Mouse (Mus musculus) forebrain, embryonic 12.5 days (tissue): Measurements from ENCODE around the gene Daw1. TPM values are rescaled to one million over a fixed set of nuclear protein-coding genes. Genes with fewer than 3 reads are reported as not detected.

Source experiments
- ATAC-seq: fragments of 200-750 bp; cut with Nextera tagmentation; 2 replicates; pipeline ENCODE4 v1.8.0; 2017; ENCODE audit warnings: moderate TSS enrichment; ENCODE audit not compliant: low FRiP score
- H3K27ac ChIP-seq: fragments of 300-500 bp; sonication (generic); 2 replicates; pipeline ENCODE4 v1.5.1; 2016; ENCODE audit warnings: mild to moderate bottlenecking
- H3K27me3 ChIP-seq: fragments of 300-500 bp; sonication (generic); 2 replicates; pipeline ENCODE4 v1.6.1; 2016; ENCODE audit warnings: mild to moderate bottlenecking
- H3K36me3 ChIP-seq: fragments of 300-500 bp; sonication (generic); replicated peaks from 2 replicates; pipeline ENCODE4 v1.6.1; 2016; ENCODE audit warnings: mild to moderate bottlenecking
- H3K4me1 ChIP-seq: fragments of 300-500 bp; sonication (generic); 2 replicates; pipeline ENCODE4 v1.6.1; 2016
- H3K4me2 ChIP-seq: fragments of 300-500 bp; sonication (generic); 2 replicates; pipeline ENCODE4 v1.6.1; 2016; ENCODE audit warnings: mild to moderate bottlenecking, moderate library complexity
- H3K4me3 ChIP-seq: fragments of 300-500 bp; sonication (generic); replicated peaks from 2 replicates; pipeline ENCODE4 v1.5.1; 2016; ENCODE audit warnings: mild to moderate bottlenecking
- H3K9ac ChIP-seq: fragments of 300-500 bp; sonication (generic); 2 replicates; pipeline ENCODE4 v1.6.1; 2016; ENCODE audit warnings: mild to moderate bottlenecking
- H3K9me3 ChIP-seq: fragments of 300-500 bp; sonication (generic); 2 replicates; pipeline ENCODE4 v1.6.1; 2016
- WGBS: fragments of 180-500 bp; shearing (Covaris S2); methylation state at CpG from one replicate; pipeline ENCODE4 v1.1.7; 2016; 5-methylcytosine and 5-hydroxymethylcytosine counted together
- polyA plus RNA-seq: library from polyadenylated mRNA; unstranded; fragments of >200 nt; fragmentation: Nextera tagmentation; extraction: Ambion mirVana; gene quantifications from 2 replicates; pipeline ENCODE4 v1.2.1, GENCODE M21; 2016

Gene Daw1
- 0.19 and 0.26 TPM in 2 replicates for polyA plus RNA-seq

- Histone ChIP-seq H3K4me2 (peak within 1 kb of the TSS; percentile 63), H3K9me3 (no peaks in the 10 kb centered on the region), H3K36me3 (no peaks in the 10 kb centered on the region), H3K9ac (peak within 1 kb of the TSS; percentile 41; the same call in 1 of the 2 replicates), H3K4me1 (peaks cover 4% of the 10 kb centered on the region; the same call in 1 of the 2 replicates), H3K27ac (no peak within 1 kb of the TSS), H3K4me3 (peak within 1 kb of the TSS; percentile 46), H3K27me3 (no peaks in the 10 kb centered on the region)
- WGBS = under 1% methylated on average over 15 of the region's 16 CpGs
- peak; percentile 96 for ATAC-seq
Observed at GRCm38 (mm10) chr1:83159603-83160002, at the start of gene Daw1. Daw1 (plus strand) TSS chr1:83159752.

GRCm38 (mm10) chr1:83110992-83111391, 48.6 kb upstream of the Daw1 start:
- Histone ChIP-seq H3K4me1 (no peaks in the 10 kb centered on the region), H3K4me3 (no peak overlapping the region), H3K9ac (no peak overlapping the region), H3K9me3 (no peaks in the 10 kb centered on the region), H3K4me2 (no peak overlapping the region), H3K36me3 (no peaks in the 10 kb centered on the region), H3K27ac (no peak overlapping the region), H3K27me3 (no peaks in the 10 kb centered on the region)
- no peak for ATAC-seq

- Histone ChIP-seq H3K9ac (no peak overlapping the region), H3K9me3 (no peaks in the 10 kb centered on the region), H3K36me3 (no peaks in the 10 kb centered on the region), H3K4me2 (no peak overlapping the region), H3K27ac (no peak overlapping the region), H3K4me3 (no peak overlapping the region), H3K27me3 (no peaks in the 10 kb centered on the region), H3K4me1 (no peaks in the 10 kb centered on the region)
- 77% methylated on average over 5 of the region's 5 CpGs for WGBS
- no peak for ATAC-seq
Observed at GRCm38 (mm10) chr1:83111726-83112125, 47.8 kb upstream of the Daw1 start.

- Histone ChIP-seq H3K27me3 (no peaks in the 10 kb centered on the region), H3K9me3 (no peaks in the 10 kb centered on the region), H3K9ac (no peak within 1 kb of the TSS), H3K4me2 (no peak within 1 kb of the TSS), H3K36me3 (no peaks in the 10 kb centered on the region), H3K27ac (no peak within 1 kb of the TSS), H3K4me3 (no peak within 1 kb of the TSS), H3K4me1 (no peaks in the 10 kb centered on the region)
- no peak for ATAC-seq
- 55% methylated on average over 8 of the region's 8 CpGs for WGBS
Observed at GRCm38 (mm10) chr1:83116447-83117137, 43.0 kb upstream of the Daw1 start, which contains the start of gene Ccl20. Ccl20 (plus strand) TSS chr1:83116766.

GRCm38 (mm10) chr1:83117217-83117616, 42.3 kb upstream of the Daw1 start:
- WGBS = 93% methylated on average over 3 of the region's 3 CpGs
- no peaks in the 10 kb centered on the region for H3K27me3 ChIP-seq
- no peaks in the 10 kb centered on the region for H3K9me3 ChIP-seq
- no peak overlapping the region for H3K9ac ChIP-seq
- H3K36me3 ChIP-seq = no peaks in the 10 kb centered on the region
- H3K4me3 ChIP-seq = no peak overlapping the region
- H3K27ac ChIP-seq = no peak overlapping the region
- no peak overlapping the region for H3K4me2 ChIP-seq
- no peak for ATAC-seq
- H3K4me1 ChIP-seq = no peaks in the 10 kb centered on the region

GRCm38 (mm10) chr1:83117661-83118060, 41.9 kb upstream of the Daw1 start:
- H3K4me2 ChIP-seq = no peak overlapping the region
- H3K36me3 ChIP-seq = no peaks in the 10 kb centered on the region
- WGBS = 89% methylated on average over 7 of the region's 7 CpGs
- H3K4me3 ChIP-seq = no peak overlapping the region
- H3K9me3 ChIP-seq = no peaks in the 10 kb centered on the region
- no peak for ATAC-seq
- H3K27ac ChIP-seq = no peak overlapping the region
- no peaks in the 10 kb centered on the region for H3K27me3 ChIP-seq
- H3K4me1 ChIP-seq = no peaks in the 10 kb centered on the region
- H3K9ac ChIP-seq = no peak overlapping the region

- Histone ChIP-seq H3K36me3 (no peaks in the 10 kb centered on the region), H3K4me2 (no peak overlapping the region), H3K4me3 (no peak overlapping the region), H3K27ac (no peak overlapping the region), H3K9ac (no peak overlapping the region), H3K9me3 (no peaks in the 10 kb centered on the region), H3K4me1 (no peaks in the 10 kb centered on the region), H3K27me3 (no peaks in the 10 kb centered on the region)
- ATAC-seq = no peak
Observed at GRCm38 (mm10) chr1:83119903-83120302, 39.6 kb upstream of the Daw1 start.

GRCm38 (mm10) chr1:83120312-83120711, 39.2 kb upstream of the Daw1 start:
- Histone ChIP-seq H3K36me3 (no peaks in the 10 kb centered on the region), H3K4me2 (no peak overlapping the region), H3K9me3 (no peaks in the 10 kb centered on the region), H3K27me3 (no peaks in the 10 kb centered on the region), H3K9ac (no peak overlapping the region), H3K4me3 (no peak overlapping the region), H3K27ac (no peak overlapping the region), H3K4me1 (no peaks in the 10 kb centered on the region)
- ATAC-seq = no peak
- 79% methylated on average over 3 of the region's 3 CpGs for WGBS

- no peak for ATAC-seq
- WGBS = 88% methylated on average over 2 of the region's 2 CpGs
- no peaks in the 10 kb centered on the region for H3K4me1 ChIP-seq
- H3K9me3 ChIP-seq = no peaks in the 10 kb centered on the region
- H3K27me3 ChIP-seq = no peaks in the 10 kb centered on the region
- H3K36me3 ChIP-seq = no peaks in the 10 kb centered on the region
- no peak overlapping the region for H3K4me3 ChIP-seq
- no peak overlapping the region for H3K27ac ChIP-seq
- H3K4me2 ChIP-seq = no peak overlapping the region
- no peak overlapping the region for H3K9ac ChIP-seq
Observed at GRCm38 (mm10) chr1:83123201-83123600, 36.4 kb upstream of the Daw1 start.

- H3K4me1 ChIP-seq = no peaks in the 10 kb centered on the region
- no peaks in the 10 kb centered on the region for H3K27me3 ChIP-seq
- no peak overlapping the region for H3K4me2 ChIP-seq
- no peak overlapping the region for H3K27ac ChIP-seq
- no peak overlapping the region for H3K4me3 ChIP-seq
- H3K9ac ChIP-seq = no peak overlapping the region
- H3K36me3 ChIP-seq = no peaks in the 10 kb centered on the region
- no peaks in the 10 kb centered on the region for H3K9me3 ChIP-seq
- 85% methylated on average over 7 of the region's 7 CpGs for WGBS
- no peak for ATAC-seq
Observed at GRCm38 (mm10) chr1:83135829-83136228, 23.7 kb upstream of the Daw1 start.

- no peak overlapping the region for H3K27ac ChIP-seq
- H3K4me1 ChIP-seq = no peaks in the 10 kb centered on the region
- no peaks in the 10 kb centered on the region for H3K36me3 ChIP-seq
- no peak overlapping the region for H3K4me2 ChIP-seq
- H3K9me3 ChIP-seq = no peaks in the 10 kb centered on the region
- WGBS = 94% methylated on average over 8 of the region's 8 CpGs
- H3K4me3 ChIP-seq = no peak overlapping the region
- ATAC-seq = no peak
- H3K27me3 ChIP-seq = no peaks in the 10 kb centered on the region
- no peak overlapping the region for H3K9ac ChIP-seq
Observed at GRCm38 (mm10) chr1:83137847-83138246, 21.7 kb upstream of the Daw1 start.

GRCm38 (mm10) chr1:83138721-83139120, 20.8 kb upstream of the Daw1 start:
- Histone ChIP-seq H3K27ac (no peak overlapping the region), H3K36me3 (no peaks in the 10 kb centered on the region), H3K9ac (no peak overlapping the region), H3K27me3 (no peaks in the 10 kb centered on the region), H3K4me1 (no peaks in the 10 kb centered on the region), H3K4me3 (no peak overlapping the region), H3K9me3 (no peaks in the 10 kb centered on the region), H3K4me2 (no peak overlapping the region)
- ATAC-seq = no peak
- WGBS = 81% methylated on average over 6 of the region's 6 CpGs

GRCm38 (mm10) chr1:83141510-83141909, 18.0 kb upstream of the Daw1 start:
- H3K27ac ChIP-seq = no peak overlapping the region
- no peaks in the 10 kb centered on the region for H3K36me3 ChIP-seq
- no peak for ATAC-seq
- no peaks in the 10 kb centered on the region for H3K9me3 ChIP-seq
- no peak overlapping the region for H3K9ac ChIP-seq
- no peaks in the 10 kb centered on the region for H3K27me3 ChIP-seq
- no peak overlapping the region for H3K4me2 ChIP-seq
- H3K4me1 ChIP-seq = no peaks in the 10 kb centered on the region
- 89% methylated on average over 8 of the region's 8 CpGs for WGBS
- no peak overlapping the region for H3K4me3 ChIP-seq
